Mouse (Mus musculus) midbrain, embryonic 10.5 days (tissue): ENCODE results near the gene Kcnma1. TPM values are rescaled to one million over a fixed set of nuclear protein-coding genes. Genes with fewer than 3 reads are reported as not detected.

Experiments
- DNase-seq: peaks from one replicate; pipeline ENCODE4 v3.0.0-alpha.2; 2017; ENCODE audit warnings: low spot score
- H3K27ac ChIP-seq: fragments of 300-500 bp; sonication (generic); replicated peaks from 2 replicates; pipeline ENCODE4 v1.5.1; 2016; ENCODE audit warnings: mild to moderate bottlenecking
- H3K27me3 ChIP-seq: fragments of 300-500 bp; sonication (generic); 2 replicates; pipeline ENCODE4 v1.6.1; 2016; ENCODE audit warnings: low read depth, mild to moderate bottlenecking; ENCODE audit not compliant: poor library complexity, severe bottlenecking
- H3K36me3 ChIP-seq: fragments of 300-500 bp; sonication (generic); 2 replicates; pipeline ENCODE4 v1.6.1; 2016; ENCODE audit warnings: mild to moderate bottlenecking, moderate library complexity
- H3K4me1 ChIP-seq: fragments of 300-500 bp; sonication (generic); 2 replicates; pipeline ENCODE4 v1.6.1; 2016
- H3K4me3 ChIP-seq: fragments of 300-500 bp; sonication (generic); 2 replicates; pipeline ENCODE4 v1.5.1; 2016; ENCODE audit warnings: mild to moderate bottlenecking, moderate library complexity
- H3K9me3 ChIP-seq: fragments of 300-500 bp; sonication (generic); replicated peaks from 2 replicates; pipeline ENCODE4 v1.6.1; 2016; ENCODE audit warnings: mild to moderate bottlenecking
- WGBS: fragments of 180-500 bp; shearing (Covaris S2); methylation state at CpG from one replicate; pipeline ENCODE4 v1.1.7; 2016; 5-methylcytosine and 5-hydroxymethylcytosine counted together
- polyA plus RNA-seq: library from polyadenylated mRNA; unstranded; fragments of >200 nt; fragmentation: Nextera tagmentation; extraction: Ambion mirVana; gene quantifications from 2 replicates; pipeline ENCODE4 v1.2.1, GENCODE M21; 2016

Kcnma1 gene
- polyA plus RNA-seq, 1 experiment from 2014 or later = 0.49 TPM

DNA sequence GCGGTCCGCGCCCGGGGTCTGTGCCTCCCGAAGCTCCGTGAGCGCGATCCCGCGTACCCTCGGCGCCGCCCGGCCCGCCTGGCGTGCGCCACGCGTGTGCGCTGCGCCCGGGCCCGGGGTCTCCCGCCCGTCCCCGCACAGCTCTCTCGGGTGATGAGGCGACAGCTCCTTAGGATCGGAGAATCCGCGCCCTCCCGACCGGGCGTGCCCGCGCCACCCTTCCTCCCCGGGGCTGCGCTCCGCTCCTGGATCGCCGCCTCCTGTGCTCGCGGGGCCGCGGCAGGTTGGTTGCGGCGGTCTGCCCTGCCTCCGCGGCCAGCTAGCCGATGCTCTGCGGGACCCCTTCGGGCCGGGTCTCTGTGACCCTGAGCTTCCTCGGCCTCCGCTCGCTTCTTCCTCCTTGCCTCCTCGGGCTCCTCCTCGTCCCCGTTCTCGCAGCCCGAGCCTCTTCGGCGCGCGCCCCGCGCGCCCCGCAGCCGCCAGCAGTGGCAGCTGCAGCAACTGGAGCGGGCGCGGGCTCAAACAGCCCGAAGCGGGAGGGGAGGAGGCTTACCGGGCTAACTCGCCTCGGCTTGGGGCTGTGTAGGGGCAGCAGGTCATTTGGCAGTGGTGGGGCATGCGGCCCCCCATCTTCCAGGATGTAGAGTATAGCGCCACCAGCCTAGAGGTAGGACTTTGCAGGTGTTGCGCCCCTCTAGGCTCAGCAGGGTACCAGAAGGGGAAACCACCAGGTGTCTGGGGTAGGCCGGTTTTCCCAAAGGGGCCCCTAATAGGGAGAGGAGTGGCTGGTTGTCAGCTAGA, 9.6 kb downstream of the Kcnma1 start:
- peak overlapping the region; percentile 80 for H3K27ac ChIP-seq
- peak; percentile 67 for DNase-seq
- H3K36me3 ChIP-seq = no peaks in the 10 kb centered on the region
- no peaks in the 10 kb centered on the region for H3K9me3 ChIP-seq
- peaks cover 86% of the 10 kb centered on the region for H3K27me3 ChIP-seq
- H3K4me3 ChIP-seq = peak overlapping the region; percentile 71
- H3K4me1 ChIP-seq = peaks cover 13% of the 10 kb centered on the region
- WGBS = under 1% methylated on average over 69 of the region's 82 CpGs

DNA sequence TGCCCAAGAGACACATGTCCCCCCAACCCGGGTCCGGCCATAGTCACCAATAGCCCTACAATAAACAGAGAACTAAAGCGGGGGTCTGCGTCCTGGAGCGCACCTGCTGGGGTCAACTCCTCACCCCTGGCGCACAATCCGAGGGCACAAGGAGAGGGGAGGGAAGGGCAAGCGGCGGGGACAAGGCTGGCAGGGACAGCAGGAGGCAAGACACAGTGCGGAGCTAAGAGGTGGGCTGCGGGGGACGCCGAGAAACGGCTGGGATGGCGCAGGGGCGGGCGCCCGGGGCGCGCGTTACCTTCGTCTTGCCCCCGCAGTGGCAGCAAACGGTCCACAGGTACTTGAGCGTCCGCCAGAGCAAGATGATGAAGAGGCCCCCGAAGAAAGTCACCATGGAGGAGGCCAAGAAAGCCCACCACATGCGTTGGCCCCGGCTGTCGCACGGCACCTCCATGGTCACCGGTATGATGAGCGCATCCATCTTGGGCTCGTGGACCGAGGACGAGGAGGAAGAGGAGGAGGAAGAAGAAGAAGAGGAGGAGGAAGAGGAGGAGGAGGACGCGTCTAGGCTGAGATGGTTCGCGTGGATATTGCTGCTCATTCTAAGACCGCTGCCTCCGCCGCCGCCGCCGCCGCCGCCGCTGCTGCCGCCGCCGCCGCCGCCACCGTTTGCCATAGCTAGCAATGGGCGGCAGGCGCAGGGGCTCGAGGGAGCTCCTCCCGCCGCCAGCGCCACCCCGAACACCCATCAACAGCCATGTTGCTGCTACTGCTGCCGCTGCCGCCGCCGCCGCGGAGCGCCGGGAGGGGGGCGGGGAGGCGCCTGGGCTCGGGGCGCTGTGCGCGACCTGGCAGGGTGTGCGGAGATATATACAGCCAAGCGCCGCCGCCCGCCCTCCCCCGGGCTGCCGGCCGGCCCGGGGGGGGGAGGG, 10.6 kb downstream of the Kcnma1 start:
- WGBS = 1% methylated on average over 79 of the region's 85 CpGs
- peak; percentile 65 for DNase-seq
- Histone ChIP-seq H3K36me3 (no peaks in the 10 kb centered on the region), H3K4me3 (peak overlapping the region; percentile 71), H3K4me1 (peaks cover 13% of the 10 kb centered on the region), H3K27me3 (peaks cover 87% of the 10 kb centered on the region), H3K9me3 (no peaks in the 10 kb centered on the region), H3K27ac (peak overlapping the region; percentile 80)

DNA sequence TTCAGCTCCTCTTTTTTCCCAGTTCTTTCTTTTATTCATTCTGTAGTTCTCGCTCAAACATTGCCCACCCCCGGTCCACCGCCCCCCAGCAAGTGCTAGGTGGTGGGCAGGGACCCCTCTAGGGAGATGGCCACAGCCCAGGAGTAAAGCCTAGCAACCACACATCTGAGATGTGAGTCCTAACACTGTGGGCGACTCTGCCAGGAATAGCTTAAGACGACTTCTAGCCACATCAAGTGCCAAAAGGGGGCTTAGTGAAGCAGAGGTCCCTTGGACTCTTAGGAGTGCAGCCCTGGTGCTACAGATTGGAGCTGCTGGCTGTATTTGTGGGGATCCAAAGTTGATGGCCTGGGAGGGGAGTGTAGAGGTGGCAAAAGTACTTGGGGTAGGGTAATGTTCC, 11.6 kb downstream of the Kcnma1 start:
- H3K36me3 ChIP-seq = no peaks in the 10 kb centered on the region
- peaks cover 13% of the 10 kb centered on the region for H3K4me1 ChIP-seq
- no peak overlapping the region for H3K27ac ChIP-seq
- DNase-seq = no peak
- H3K9me3 ChIP-seq = no peaks in the 10 kb centered on the region
- WGBS = 59% methylated on average over 5 of the region's 5 CpGs
- peaks cover 81% of the 10 kb centered on the region for H3K27me3 ChIP-seq
- H3K4me3 ChIP-seq = no peak overlapping the region

DNA sequence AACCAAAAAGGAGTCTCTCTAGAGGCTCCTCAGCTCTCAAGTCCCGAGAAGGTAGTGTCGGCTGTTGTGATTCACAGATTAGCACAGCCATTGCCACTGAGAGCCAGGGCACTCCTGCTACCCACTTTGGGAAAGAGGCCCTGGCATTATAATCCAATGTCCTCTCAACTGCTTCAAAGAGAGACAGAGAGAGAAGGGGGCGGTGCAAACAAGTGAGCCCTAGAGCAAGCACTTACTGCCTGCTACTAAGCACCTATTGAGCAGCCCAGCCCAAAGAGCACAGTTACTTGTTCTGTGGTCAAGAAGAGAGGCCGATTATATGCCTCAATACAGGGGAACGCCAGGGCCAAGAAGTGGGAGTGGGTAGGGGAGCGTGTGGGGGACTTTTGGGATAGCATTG, 16.4 kb downstream of the Kcnma1 start:
- Histone ChIP-seq H3K36me3 (no peaks in the 10 kb centered on the region), H3K9me3 (no peaks in the 10 kb centered on the region), H3K4me1 (no peaks in the 10 kb centered on the region), H3K27me3 (peaks cover 33% of the 10 kb centered on the region), H3K4me3 (no peak overlapping the region), H3K27ac (no peak overlapping the region)
- DNase-seq = no peak
- 71% methylated on average over 6 of the region's 6 CpGs for WGBS

DNA sequence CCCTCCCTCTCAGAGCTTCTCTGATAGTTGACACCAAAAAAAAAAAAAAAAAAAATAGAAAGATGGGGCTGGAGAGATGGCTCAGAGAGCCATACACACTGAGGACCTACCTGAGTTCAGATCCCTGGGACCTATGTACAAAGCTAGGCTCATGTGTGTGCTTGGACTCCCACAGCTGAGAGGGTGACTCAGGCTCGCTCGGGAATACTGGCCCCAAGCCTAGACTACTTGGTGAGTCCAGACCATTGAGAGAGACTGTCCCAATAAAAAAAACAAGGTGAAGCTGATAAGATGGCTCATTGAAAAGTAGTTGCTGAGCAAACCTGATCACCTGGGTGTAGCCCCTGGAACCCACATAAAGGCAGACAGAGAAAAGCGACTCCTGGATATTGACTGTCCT, 18.5 kb downstream of the Kcnma1 start:
- Histone ChIP-seq H3K27ac (no peak overlapping the region), H3K4me3 (no peak overlapping the region), H3K4me1 (no peaks in the 10 kb centered on the region), H3K9me3 (no peaks in the 10 kb centered on the region), H3K36me3 (no peaks in the 10 kb centered on the region), H3K27me3 (peaks cover 13% of the 10 kb centered on the region)
- DNase-seq = no peak
- 89% methylated on average over 3 of the region's 3 CpGs for WGBS

DNA sequence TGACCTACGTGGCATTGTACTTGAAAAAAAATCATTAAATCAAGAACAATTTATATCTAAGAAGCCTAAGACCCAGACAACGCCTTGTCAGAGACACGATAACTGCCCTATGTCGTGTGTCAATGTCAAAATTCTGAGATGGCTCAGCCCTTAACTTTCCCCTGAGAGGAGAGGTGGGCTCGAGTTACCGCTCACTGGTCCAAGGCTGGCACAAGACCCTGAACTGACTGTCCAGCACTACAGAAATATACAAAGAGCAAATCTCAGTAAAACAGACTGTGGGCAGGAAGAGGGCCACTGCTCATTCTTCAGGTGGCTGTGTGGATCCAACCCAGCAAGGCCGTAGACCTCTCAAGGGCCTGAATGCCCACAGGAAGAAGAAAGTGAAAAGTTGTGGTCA, 23.4 kb downstream of the Kcnma1 start:
- Histone ChIP-seq H3K27me3 (no peaks in the 10 kb centered on the region), H3K4me1 (no peaks in the 10 kb centered on the region), H3K9me3 (no peaks in the 10 kb centered on the region), H3K36me3 (no peaks in the 10 kb centered on the region), H3K27ac (no peak overlapping the region), H3K4me3 (no peak overlapping the region)
- 91% methylated on average over 7 of the region's 7 CpGs for WGBS
- no peak for DNase-seq

DNA sequence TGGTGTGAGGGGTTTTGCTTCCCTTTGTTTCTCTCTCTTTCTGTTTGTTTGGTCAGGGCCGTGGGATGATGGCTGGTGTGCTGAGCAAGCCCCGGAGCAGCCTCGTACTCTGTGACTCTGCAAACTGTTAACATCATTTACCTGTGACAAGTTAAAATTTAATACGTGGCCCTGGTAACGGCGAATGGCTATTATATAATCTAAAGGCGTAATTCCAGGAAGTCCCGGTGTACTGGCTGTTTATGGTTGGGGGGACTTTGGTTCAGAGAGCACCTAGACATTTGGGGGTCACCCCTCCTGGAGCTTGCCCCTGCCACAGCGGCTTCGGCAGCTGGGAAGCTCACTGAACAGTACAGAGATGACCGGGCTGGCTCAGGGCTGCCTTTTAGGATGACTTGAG, 24.6 kb downstream of the Kcnma1 start:
- H3K4me3 ChIP-seq = no peak overlapping the region
- H3K27me3 ChIP-seq = no peaks in the 10 kb centered on the region
- no peak overlapping the region for H3K27ac ChIP-seq
- no peak for DNase-seq
- no peaks in the 10 kb centered on the region for H3K9me3 ChIP-seq
- 82% methylated on average over 11 of the region's 11 CpGs for WGBS
- H3K4me1 ChIP-seq = no peaks in the 10 kb centered on the region
- no peaks in the 10 kb centered on the region for H3K36me3 ChIP-seq

DNA sequence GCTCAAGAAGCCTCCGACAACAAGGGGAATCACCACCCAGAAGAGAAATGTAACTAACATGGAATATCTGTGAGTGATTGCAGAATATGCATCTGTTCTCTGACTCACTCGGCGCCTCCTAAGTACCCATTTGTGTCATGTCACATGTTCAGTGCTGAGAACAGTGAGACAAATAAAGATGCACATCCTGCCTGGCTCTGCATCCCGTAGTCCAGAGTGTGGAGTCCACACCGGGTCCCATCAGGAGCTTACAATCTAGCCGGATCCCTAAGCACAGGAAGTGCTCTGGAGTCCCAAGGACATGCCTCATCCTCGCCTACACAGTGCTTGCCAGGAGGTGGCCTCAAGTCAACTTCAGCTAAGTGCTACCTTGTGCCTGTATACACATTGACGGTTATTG, 32.1 kb downstream of the Kcnma1 start:
- Histone ChIP-seq H3K36me3 (no peaks in the 10 kb centered on the region), H3K4me1 (no peaks in the 10 kb centered on the region), H3K9me3 (no peaks in the 10 kb centered on the region), H3K4me3 (no peak overlapping the region), H3K27me3 (no peaks in the 10 kb centered on the region), H3K27ac (no peak overlapping the region)
- 92% methylated on average over 8 of the region's 8 CpGs for WGBS
- DNase-seq = no peak

DNA sequence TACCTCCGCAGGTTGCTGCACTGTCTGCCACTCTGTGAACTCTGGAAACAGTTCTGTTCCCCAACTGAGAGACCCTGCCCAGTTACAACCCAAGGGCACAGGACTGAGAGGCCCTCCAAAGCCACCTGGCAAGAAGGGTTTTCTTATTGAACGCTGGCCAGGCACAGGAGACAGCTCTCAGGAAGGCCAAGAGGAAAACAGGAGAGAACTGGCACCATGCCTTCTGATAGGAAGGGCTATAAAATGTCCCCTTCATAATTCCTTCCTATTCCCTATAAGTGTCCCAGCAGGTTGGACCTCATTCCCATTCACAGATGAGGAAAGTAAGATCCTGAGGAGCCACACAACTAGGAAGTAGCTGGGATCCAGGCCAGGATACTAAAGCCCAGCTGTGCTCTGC, 39.6 kb downstream of the Kcnma1 start:
- Histone ChIP-seq H3K4me3 (no peak overlapping the region), H3K27me3 (no peaks in the 10 kb centered on the region), H3K36me3 (no peaks in the 10 kb centered on the region), H3K27ac (no peak overlapping the region), H3K4me1 (no peaks in the 10 kb centered on the region), H3K9me3 (no peaks in the 10 kb centered on the region)
- no peak for DNase-seq
- 89% methylated on average over 2 of the region's 2 CpGs for WGBS

DNA sequence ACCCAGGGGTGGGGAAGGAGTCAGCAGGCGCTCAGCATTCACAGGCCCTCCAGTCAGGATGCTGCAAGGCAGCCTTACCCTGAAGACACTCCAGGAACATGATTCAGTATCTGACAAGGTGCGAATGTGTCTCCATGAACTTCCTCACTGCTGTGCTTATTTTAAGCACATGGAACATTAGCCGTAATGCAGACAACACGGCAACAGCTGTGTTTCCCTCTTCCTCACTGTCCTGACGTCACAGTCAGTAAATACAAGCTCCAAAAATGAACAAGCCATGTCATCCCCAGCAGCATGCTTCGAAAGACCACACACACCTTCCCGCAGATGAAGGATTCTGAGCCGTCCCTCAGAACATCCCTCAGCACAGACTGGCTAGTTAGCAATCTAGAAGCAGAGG, 47.8 kb downstream of the Kcnma1 start:
- WGBS = 89% methylated on average over 8 of the region's 8 CpGs
- DNase-seq = no peak
- Histone ChIP-seq H3K4me1 (no peaks in the 10 kb centered on the region), H3K27me3 (no peaks in the 10 kb centered on the region), H3K27ac (no peak overlapping the region), H3K36me3 (no peaks in the 10 kb centered on the region), H3K9me3 (no peaks in the 10 kb centered on the region), H3K4me3 (no peak overlapping the region)

DNA sequence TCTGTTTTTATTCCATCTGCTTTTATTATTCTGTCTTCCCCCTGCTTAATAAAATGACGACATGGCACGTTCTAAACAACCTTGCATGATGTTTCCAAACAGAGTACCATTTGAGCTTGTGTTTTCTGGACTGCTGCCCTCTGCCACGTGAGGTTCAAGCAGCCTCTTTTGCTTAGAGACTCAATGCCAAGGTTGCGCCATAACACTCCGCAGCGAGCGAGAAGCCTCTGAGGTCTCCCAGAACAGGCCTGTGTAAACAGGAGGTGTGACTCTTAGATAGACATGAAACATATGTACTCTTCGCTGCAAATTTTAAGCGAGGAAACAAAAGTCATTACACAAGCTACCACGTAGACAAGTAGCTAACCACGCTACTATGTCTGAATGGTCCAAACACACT, 55.2 kb downstream of the Kcnma1 start:
- Histone ChIP-seq H3K4me3 (no peak overlapping the region), H3K27ac (no peak overlapping the region), H3K9me3 (no peaks in the 10 kb centered on the region), H3K27me3 (no peaks in the 10 kb centered on the region), H3K36me3 (no peaks in the 10 kb centered on the region), H3K4me1 (no peaks in the 10 kb centered on the region)
- DNase-seq = no peak
- 90% methylated on average over 11 of the region's 11 CpGs for WGBS

DNA sequence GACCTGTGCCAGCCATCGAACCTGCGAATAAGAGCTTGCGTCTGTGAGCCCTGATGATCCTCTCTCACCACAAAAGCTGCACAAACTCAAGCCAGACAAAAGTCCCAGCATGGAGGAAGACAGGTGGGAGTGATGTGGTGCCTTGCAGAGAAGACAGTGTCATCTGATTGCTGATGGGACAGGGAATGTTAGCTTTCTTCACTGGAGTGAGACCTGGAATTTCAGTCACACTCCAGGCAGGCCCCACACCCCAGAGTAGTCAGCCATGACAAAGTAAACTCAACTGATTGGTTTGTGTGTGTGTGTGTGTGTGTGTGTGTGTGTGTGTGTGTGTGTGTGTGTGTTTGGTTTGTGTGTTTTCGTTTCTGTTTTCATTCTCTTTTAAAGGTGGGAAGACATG, 57.0 kb downstream of the Kcnma1 start:
- Histone ChIP-seq H3K27ac (no peak overlapping the region), H3K4me3 (no peak overlapping the region), H3K4me1 (no peaks in the 10 kb centered on the region), H3K9me3 (no peaks in the 10 kb centered on the region), H3K27me3 (no peaks in the 10 kb centered on the region), H3K36me3 (no peaks in the 10 kb centered on the region)
- no peak for DNase-seq
- 76% methylated on average over 4 of the region's 4 CpGs for WGBS

DNA sequence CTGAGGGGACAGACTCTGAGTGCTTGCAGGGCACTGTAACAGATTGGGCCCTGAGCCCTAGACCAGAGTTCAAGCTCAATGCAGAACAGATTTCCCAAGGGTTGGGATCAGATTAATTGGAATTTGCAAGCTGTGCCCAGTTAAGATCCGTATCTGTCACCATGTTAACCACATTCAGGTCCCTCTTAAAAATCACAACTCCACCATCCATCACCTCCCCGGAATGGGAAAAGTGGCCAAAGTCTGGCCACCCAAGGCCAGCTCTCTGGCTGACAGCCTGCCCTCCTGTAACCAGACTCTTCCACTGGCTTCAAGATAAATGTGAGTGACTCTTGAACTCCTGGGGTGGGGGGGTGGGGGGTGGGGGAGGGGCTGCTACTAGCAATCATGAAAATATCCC, 70.4 kb downstream of the Kcnma1 start:
- H3K36me3 ChIP-seq = no peaks in the 10 kb centered on the region
- no peak overlapping the region for H3K4me3 ChIP-seq
- no peak overlapping the region for H3K27ac ChIP-seq
- 0 out of 2 replicates have a peak, but pooled peaks cover 3% of the 10 kb centered on the region for H3K4me1 ChIP-seq
- H3K27me3 ChIP-seq = no peaks in the 10 kb centered on the region
- WGBS = 86% methylated on average over 2 of the region's 2 CpGs
- DNase-seq = no peak
- no peaks in the 10 kb centered on the region for H3K9me3 ChIP-seq
